Mouse (Mus musculus): ENCODE results near the gene Gnb4. TPM values are rescaled to one million over a fixed set of nuclear protein-coding genes. Genes with fewer than 3 reads are reported as not detected.

The Gnb4 gene
- polyA plus RNA-seq, 1 experiment, result 13.9 TPM

DNA sequence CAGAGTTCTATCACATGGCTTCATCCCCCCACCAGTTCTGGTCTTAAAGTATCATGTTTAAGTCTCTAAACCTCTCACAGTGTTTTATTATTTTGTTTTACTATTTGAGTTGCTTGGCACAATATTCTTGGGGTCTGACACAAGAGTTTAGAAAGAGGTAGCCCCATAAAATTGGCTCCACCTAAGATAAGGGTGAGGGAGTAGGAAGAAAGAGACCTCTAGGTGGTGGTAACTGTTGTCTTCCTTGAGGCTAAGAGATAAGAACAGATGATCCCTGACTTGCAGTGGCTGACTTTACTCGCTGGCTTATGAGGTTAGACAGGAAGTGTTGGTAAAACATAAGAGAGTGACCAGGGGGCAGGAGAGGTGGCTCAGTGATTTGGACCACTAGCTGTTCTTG lies 80.7 kb downstream of the Gnb4 start:
- Histone ChIP-seq H3K27me3 (ENCODE audit: control insufficient read depth, insufficient read depth, low read length) (no peaks in the 10 kb centered on the region), H3K4me1 (ENCODE audit: control insufficient read depth, insufficient read depth, insufficient read length) (no peaks in the 10 kb centered on the region), H3K27ac (ENCODE audit: insufficient read depth, low read length) (no peak overlapping the region), H3K4me3 (ENCODE audit: extremely low read depth, insufficient read depth, insufficient read length) (no peak overlapping the region), H3K36me3 (ENCODE audit: control insufficient read depth, insufficient read depth, low read length) (peaks cover 7% of the 10 kb centered on the region)
- no peak for DNase-seq (ENCODE audit: low read depth in 1 of 2, low spot score in 2 of 2)
- 49% methylated on average over 1 of the region's 1 CpGs for WGBS
- no peak for TF ChIP-seq POLR2A (IDR thresholded peaks at IDR 0.05; ENCODE audit: low read depth, low read length)
- TF ChIP-seq CTCF (IDR thresholded peaks at IDR 0.05; ENCODE audit: extremely low read depth, insufficient read depth, insufficient read length, insufficient replicate concordance), result no peak

Other genes with a start within 250 kb of the Gnb4 start
- gene Pik3ca, start 218.9 kb downstream of the Gnb4 start, polyA plus RNA-seq (2012; rRNA removed), result 3.6 and 3.7 TPM in 2 replicates
- 0.23 and 0.25 TPM in 2 replicates for gene Kcnmb3, start 124.4 kb downstream of the Gnb4 start, polyA plus RNA-seq (2012; rRNA removed)
- gene Zfp639, start 106.3 kb downstream of the Gnb4 start, polyA plus RNA-seq (2012; rRNA removed), result 22.6 and 23.6 TPM in 2 replicates
- 3.1 and 3.4 TPM in 2 replicates for gene Mfn1, start 87.1 kb downstream of the Gnb4 start, polyA plus RNA-seq (2012; rRNA removed)
- 12.9 and 14.8 TPM in 2 replicates for gene Actl6a, start 89.7 kb upstream of the Gnb4 start, polyA plus RNA-seq (2012; rRNA removed)
- 65.3 and 82.2 TPM in 2 replicates for gene Ndufb5, start 120.4 kb upstream of the Gnb4 start, polyA plus RNA-seq (2012; rRNA removed)
- gene Mrpl47, start 121.0 kb upstream of the Gnb4 start, polyA plus RNA-seq (2012; rRNA removed), result 0.50 and 0.82 TPM in 2 replicates
- gene Usp13, start 201.0 kb upstream of the Gnb4 start, polyA plus RNA-seq (2012; rRNA removed), result 0.08 and 0.12 TPM in 2 replicates